Comparison of ENCODE assay signal across 13 mouse cellular contexts in the genomic region with DNA sequence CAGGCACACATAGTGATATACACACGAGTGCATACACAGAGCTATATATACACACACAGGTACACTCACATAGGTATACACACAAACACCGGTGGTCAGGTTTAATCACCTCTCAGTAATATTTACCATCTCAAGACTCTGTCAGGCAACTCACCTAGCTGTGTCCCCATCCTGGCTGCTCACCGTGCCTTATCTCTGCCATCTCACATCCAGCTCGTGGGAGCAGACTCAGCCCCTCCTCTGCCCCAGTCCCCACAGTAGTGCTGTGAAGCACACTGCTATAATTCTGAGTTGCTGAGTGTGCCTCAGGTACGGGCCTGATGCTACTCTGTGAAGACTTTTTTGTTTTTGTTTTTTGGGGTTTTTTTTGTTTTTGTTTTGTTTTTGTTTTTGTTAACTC.
"Had no signal": no experiment of that assay in that cellular context is flagged by ENCODE, and none has a peak within 500 bp of the region (broad histone marks: within the 10 kb centered on the region; RNA-seq: fewer than 3 reads in every experiment).

No protein-coding gene starts in this region.

- H3K4me3 ChIP-seq: intestine, embryonic 15.5 days; liver, embryonic 15.5 days; neural tube, embryonic 13.5 days; stomach, embryonic 15.5 days had no signal

- ATAC-seq: intestine, embryonic 15.5 days; lung, postnatal 0 days had no signal

- H3K27ac ChIP-seq: intestine, embryonic 15.5 days; liver, embryonic 15.5 days; neural tube, embryonic 13.5 days; stomach, embryonic 15.5 days had no signal

- H3K4me2 ChIP-seq: intestine, embryonic 15.5 days; liver, embryonic 11.5 days; liver, embryonic 15.5 days; neural tube, embryonic 13.5 days; stomach, embryonic 15.5 days had no signal

- H3K9me3 ChIP-seq: intestine, embryonic 15.5 days; liver, embryonic 15.5 days; neural tube, embryonic 13.5 days; stomach, embryonic 15.5 days had no signal

- H3K9ac ChIP-seq: intestine, embryonic 15.5 days; liver, embryonic 15.5 days; neural tube, embryonic 13.5 days; stomach, embryonic 15.5 days had no signal

- H3K4me1 ChIP-seq: neural tube, embryonic 13.5 days; stomach, embryonic 15.5 days had no signal

- H3K27me3 ChIP-seq: intestine, embryonic 15.5 days; liver, embryonic 15.5 days; neural tube, embryonic 13.5 days; stomach, embryonic 15.5 days had no signal

- H3K36me3 ChIP-seq: intestine, embryonic 15.5 days; stomach, embryonic 15.5 days had no signal

- DNase-seq: layer of hippocampus, adult 9-11 months; layer of hippocampus, postnatal 36 days; left cerebral cortex, postnatal 4 days; lung, adult 2 months; lung, postnatal 36 days; midbrain, embryonic 14.5 days; right cerebral cortex, postnatal 14 days had no signal
